Mouse (Mus musculus) neutrophil, adult 5-6 weeks (primary cell): Measurements from ENCODE around the gene Pmis2. TPM values are rescaled to one million over a fixed set of nuclear protein-coding genes. Genes with fewer than 3 reads are reported as not detected.

ENCODE experiments used
- ATAC-seq: fragments of 151-379, 151-347 bp; 2 replicates; pipeline ENCODE4 v1.8.0; 2017; ENCODE audit warnings: mild to moderate bottlenecking, moderate TSS enrichment; ENCODE audit not compliant: insufficient number of reproducible peaks, poor library complexity, low FRiP score, severe bottlenecking; ENCODE audit errors: extremely low read depth
- total RNA-seq: library from RNA; stranded (forward); fragments of 200-1000 nt; gene quantifications from 2 replicates; pipeline ENCODE4 v1.2.3, GENCODE M21; 2017

Pmis2 gene
- total RNA-seq = not detected in 2 replicates

GRCm38 (mm10) chr7:30671480-30671879, at the start of gene Pmis2:
Pmis2 (minus strand) TSS chr7:30671605.
- no peak for ATAC-seq

GRCm38 (mm10) chr7:30719669-30720068, 48.3 kb upstream of the Pmis2 start:
- ATAC-seq = no peak

DNA sequence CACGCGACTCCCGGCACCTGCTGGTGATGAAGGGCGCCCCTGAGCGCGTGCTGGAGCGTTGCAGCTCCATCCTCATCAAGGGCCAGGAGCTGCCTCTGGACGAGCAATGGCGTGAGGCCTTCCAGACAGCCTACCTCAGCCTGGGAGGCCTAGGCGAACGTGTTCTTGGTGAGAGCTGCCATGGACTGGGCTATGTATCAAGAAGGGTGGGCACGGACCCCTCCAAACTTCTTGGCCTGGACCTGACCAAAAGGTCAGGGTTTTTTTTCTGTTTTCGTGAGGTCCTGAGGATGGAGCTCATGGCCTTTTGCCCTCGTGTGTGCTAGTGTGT, 46.3 kb upstream of the Pmis2 start:
- ATAC-seq = no peak

DNA sequence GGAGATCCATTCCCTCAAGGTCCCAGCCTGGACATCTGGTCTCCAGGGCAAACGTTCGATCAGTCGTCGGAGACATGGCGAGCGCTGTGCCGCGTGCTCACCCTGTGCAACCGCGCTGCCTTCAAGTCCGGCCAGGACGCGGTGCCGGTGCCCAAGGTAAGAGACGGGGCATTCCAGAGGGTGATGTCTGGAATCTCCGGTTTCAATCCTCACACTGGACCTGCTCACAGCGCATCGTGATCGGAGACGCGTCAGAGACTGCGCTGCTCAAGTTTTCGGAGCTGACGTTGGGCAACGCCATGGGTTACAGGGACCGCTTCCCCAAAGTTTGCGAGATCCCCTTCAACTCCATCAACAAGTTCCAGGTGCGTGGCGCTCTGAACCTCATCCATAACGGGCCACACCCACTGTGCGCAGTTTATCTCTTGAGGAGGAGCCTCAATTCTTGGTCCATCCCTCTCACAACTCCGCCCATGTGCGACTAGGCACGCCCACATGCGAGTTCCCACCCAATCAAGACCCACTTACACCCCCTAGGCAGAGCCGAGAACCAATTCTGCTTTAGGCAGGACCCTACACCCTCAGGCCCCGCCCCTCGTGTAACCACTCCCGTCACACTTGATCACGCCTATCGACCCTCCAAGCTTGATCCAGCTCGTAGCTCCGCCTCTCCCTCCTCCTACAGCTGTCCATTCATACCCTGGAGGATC, 45.8 kb upstream of the Pmis2 start:
- ATAC-seq = peak; percentile 59

DNA sequence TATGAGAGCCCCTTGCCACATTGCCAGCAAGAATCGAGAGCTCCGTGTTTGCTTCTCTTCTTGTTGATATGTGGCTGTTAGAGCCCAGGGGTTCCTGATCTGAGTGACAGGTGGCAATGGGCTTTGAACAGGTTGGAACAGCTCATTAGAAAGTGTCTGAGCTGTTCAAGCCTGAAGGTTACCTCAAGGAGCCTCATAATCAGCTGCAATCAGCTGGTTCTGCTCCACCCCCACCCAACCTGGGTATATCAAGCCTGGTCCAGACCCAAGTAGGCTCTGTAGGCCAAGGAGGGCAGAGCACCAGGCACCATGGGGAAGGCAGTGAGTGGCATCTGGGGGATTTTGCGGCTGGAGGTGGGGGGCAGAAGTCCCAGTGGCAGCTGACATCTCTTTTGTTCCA, 40.5 kb upstream of the Pmis2 start, which contains the start of gene Atp4a:
Gene Atp4a, plus strand, starts transcription at position 268 of the 400 bp plus-strand sequence.
- no peak for ATAC-seq

- no peak for ATAC-seq
Observed at GRCm38 (mm10) chr7:30707441-30707840, 36.0 kb upstream of the Pmis2 start.

GRCm38 (mm10) chr7:30706214-30706882, 34.9 kb upstream of the Pmis2 start:
- ATAC-seq = no peak

DNA sequence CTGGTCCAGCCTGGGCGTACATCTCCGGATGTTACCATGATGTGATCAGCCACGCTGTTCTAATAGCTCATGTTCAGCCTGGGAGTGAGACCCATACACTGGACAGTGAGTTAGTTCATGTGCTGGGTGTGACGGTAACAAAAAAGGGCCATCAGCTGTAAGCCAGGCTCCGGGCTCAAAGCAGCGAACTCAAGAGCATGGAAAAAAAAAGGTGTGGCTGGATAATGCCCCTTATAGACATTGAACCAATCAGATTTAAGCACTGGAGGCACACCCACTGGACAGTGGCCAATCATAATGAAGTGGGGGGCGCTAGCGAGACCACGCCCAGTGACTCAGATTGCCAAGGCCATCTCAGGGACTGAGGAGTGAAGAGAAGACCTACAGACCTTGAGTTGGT, 27.2 kb upstream of the Pmis2 start, which contains the start of gene 2200002J24Rik:
Gene 2200002J24Rik, plus strand, starts transcription at position 338 of the 400 bp plus-strand sequence.
- no peak for ATAC-seq

DNA sequence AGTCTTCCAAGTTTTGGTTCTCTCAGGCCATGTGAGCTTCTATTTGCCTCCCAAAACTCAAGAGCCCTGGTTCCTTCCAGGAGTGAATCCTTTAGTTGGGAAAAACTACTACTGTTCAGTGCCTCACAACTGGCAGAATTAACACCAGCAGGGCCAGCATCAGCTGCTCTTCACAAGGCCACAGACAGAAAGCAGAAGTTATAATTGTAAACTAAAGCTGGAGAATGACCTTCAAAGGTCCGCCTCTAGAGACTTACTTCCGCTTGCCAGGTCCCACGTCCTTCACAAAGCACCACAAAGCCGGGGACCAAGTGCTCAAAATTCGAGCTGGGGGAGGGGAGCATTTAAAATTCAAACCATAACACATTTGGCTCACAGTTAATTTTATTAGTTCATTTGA, 26.7 kb upstream of the Pmis2 start:
- peak; percentile 86 for ATAC-seq

- no peak for ATAC-seq
Observed at GRCm38 (mm10) chr7:30688325-30688724, 16.9 kb upstream of the Pmis2 start.

GRCm38 (mm10) chr7:30683425-30683824, 12.0 kb upstream of the Pmis2 start:
- ATAC-seq = no peak

GRCm38 (mm10) chr7:30681897-30682296, 10.5 kb upstream of the Pmis2 start:
- ATAC-seq = no peak

GRCm38 (mm10) chr7:30678263-30678975, 7.0 kb upstream of the Pmis2 start:
- no peak for ATAC-seq

GRCm38 (mm10) chr7:30669229-30669628, 2.2 kb downstream of the Pmis2 start:
- ATAC-seq = peak; percentile 56; the same call in 1 of the 2 replicates

DNA sequence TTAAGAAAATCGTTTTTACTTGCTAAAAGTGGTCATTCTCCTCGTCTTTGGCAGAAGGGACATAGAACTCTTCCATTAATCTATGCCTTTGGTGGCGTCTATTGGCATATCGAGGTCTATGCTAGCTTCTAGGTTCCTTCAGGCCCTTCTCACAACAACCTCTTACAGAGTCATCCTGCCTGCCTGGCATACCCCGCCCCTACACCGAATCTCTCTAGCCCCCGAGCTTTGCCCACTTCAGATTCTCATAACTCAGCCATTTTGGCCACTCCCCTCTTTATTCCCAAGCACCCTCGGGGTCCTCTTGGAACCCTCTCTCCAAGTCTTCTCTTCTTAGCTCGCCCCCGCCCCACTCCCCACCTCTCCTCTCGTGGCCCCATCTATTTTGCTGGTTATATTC, 6.1 kb downstream of the Pmis2 start:
- no peak for ATAC-seq

DNA sequence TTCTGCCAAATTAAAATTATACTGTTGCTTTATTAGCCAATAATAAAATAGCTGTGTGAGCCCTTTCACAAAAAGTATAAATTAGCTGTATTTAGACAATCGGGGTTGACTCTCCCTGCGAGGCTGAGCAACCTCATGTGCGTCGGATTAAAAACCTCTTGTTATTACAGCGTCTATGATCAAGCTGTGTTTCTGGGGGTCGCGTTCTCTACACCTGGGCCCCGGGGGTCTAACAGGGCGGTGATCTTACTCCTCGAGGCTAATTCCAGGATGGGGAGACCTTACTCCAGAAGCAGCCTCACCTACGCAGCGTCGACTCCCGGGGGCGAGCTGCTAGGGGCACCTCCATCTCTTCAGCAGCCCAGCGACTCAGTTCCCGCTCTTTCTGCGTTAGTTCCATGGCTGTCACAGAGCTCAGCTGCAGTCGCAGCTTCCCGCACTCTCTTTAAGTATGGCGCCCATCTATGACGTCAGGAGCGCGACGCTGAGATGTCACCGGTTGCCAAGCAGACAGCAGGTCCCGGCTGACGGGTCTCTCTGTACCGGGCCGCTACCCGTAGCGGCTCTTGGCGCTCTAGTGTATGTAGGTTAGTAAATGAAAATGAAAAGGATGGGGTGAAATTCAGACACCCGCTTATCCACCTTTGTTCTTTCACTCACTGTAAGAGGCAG, 6.7 kb downstream of the Pmis2 start, which contains the start of gene Haus5:
Gene Haus5, minus strand, starts transcription at position 466 of the 672 bp plus-strand sequence.
- peak; percentile 97 for ATAC-seq

DNA sequence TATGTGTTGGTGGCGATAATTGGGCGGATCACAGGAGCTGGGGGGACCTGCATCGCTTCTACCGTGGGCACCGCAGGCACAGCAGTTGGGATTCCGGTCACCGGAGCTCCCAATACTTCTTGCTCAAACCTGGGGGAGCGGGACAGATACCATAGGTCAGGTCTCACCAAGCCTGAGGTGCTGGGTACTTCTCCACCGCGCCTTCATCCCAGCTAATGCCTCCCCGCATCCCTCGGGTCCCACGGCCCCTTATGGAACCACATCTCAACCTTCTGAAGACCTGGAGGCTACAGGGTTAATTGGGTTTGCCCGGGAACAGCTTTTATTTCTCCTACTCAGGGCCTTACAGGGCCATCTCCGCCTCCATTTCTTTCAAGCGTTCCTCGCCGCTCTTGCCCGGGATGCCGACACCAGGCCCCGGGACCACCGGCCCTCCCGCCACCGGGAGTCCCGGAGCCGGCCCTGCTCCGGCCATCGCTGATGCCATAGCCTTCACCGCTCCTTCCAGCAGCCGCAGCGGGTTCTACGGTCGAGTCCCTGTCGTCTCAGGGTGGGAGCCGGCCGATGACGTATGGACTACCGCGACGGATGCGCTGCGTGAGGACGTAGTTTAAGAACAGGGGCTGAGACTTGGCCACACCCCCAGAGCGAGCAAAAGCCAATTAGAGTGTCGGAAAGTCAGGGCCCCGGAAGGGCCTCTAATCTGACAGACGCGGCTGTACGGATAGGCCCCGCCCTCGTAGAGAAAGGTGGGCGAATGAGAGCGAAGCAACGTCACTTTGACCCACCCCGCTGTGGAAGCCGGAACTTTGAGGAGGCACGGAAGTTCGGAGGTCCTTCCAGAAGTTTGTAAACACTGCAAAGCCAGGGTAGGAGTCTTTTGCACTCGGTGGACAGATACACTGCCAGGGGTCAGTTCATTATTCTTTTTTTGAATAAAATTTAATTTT, 21.5 kb downstream of the Pmis2 start, which contains the start of gene Rbm42:
Gene Rbm42, minus strand, starts transcription at position 727 of the 950 bp plus-strand sequence.
- peak; percentile 99 for ATAC-seq

GRCm38 (mm10) chr7:30639083-30639482, 32.3 kb downstream of the Pmis2 start:
- no peak for ATAC-seq
